Mouse (Mus musculus) neural tube, embryonic 13.5 days (tissue): ENCODE results near the gene Eif2a. TPM values are rescaled to one million over a fixed set of nuclear protein-coding genes. Genes with fewer than 3 reads are reported as not detected.

Experiments used
- ATAC-seq: fragments of 200-750 bp; cut with Nextera tagmentation; 2 replicates; pipeline ENCODE4 v1.8.0; 2017; ENCODE audit warnings: low read depth, mild to moderate bottlenecking, moderate TSS enrichment, moderate library complexity
- H3K27ac ChIP-seq: fragments of 300-500 bp; sonication (generic); replicated peaks from 2 replicates; pipeline ENCODE4 v1.5.1; 2015; ENCODE audit warnings: moderate library complexity, mild to moderate bottlenecking, inconsistent platforms
- H3K27me3 ChIP-seq: fragments of 300-500 bp; sonication (generic); 2 replicates; pipeline ENCODE4 v1.6.1; 2015; ENCODE audit warnings: mild to moderate bottlenecking, inconsistent platforms
- H3K36me3 ChIP-seq: fragments of 300-500 bp; sonication (generic); 2 replicates; pipeline ENCODE4 v1.6.1; 2015; ENCODE audit warnings: mild to moderate bottlenecking, inconsistent platforms
- H3K4me1 ChIP-seq: fragments of 300-500 bp; sonication (generic); replicated peaks from 2 replicates; pipeline ENCODE4 v1.6.1; 2015; ENCODE audit warnings: inconsistent platforms
- H3K4me2 ChIP-seq: fragments of 300-500 bp; sonication (generic); 2 replicates; pipeline ENCODE4 v1.6.1; 2015; ENCODE audit warnings: inconsistent platforms, mild to moderate bottlenecking, moderate library complexity
- H3K4me3 ChIP-seq: fragments of 300-500 bp; sonication (generic); 2 replicates; pipeline ENCODE4 v1.5.1; 2015; ENCODE audit warnings: mild to moderate bottlenecking, inconsistent platforms
- H3K9ac ChIP-seq: fragments of 300-500 bp; sonication (generic); 2 replicates; pipeline ENCODE4 v1.6.1; 2015; ENCODE audit warnings: moderate library complexity, mild to moderate bottlenecking, inconsistent platforms
- H3K9me3 ChIP-seq: fragments of 300-500 bp; sonication (generic); 2 replicates; pipeline ENCODE4 v1.6.1; 2016; ENCODE audit warnings: inconsistent platforms
- WGBS: fragments of 180-500 bp; shearing (Covaris S2); methylation state at CpG from one replicate; pipeline ENCODE4 v1.1.7; 2015; 5-methylcytosine and 5-hydroxymethylcytosine counted together
- polyA plus RNA-seq: library from polyadenylated mRNA; unstranded; fragments of >200 nt; fragmentation: Nextera tagmentation; extraction: Ambion mirVana; gene quantifications from 2 replicates; pipeline ENCODE4 v1.2.1, GENCODE M21; 2015

Gene Eif2a
- polyA plus RNA-seq: 44.1 and 44.5 TPM in 2 replicates

DNA sequence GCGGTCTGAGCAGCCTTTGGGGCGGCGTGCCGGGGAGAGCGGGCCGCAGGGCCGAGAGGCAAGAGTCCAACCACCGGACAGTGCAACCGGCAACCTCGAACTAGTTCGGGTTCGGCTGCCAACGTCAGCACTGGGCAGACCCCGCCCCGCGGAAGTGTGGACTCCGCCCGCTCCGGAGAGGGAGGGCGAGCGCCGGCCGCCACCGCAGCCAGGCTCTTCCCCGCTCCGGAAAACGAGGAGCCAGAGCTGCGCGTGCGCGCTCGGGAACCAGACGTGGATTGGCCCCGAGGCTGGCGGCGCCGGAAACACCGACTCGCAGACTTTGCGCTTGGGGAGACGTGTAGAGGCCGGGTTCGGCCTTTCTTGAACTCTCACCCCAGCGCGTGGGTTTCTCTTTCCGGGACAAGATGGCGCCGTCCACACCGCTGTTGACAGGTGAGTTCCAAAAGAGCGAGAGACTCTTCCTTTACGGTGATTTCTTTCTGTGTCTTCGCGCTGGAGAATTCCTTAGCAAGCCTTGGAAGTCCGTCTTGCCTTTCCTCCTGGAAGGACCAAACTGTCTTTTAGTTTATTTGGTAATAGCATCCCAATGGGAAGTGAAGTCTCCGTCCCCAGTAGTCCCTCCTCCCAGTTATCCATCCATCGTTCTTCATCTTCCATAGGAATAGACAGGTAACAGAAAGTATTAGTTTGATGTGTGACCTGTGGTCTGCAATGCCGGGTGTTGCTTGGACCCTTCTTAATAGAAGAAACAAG, at the start of gene Eif2a, which contains the start of gene Serp1:
Gene Eif2a, plus strand, starts transcription at position 170 of the 756 bp plus-strand sequence.
Gene Serp1, minus strand, starts transcription at position 241 of the 756 bp plus-strand sequence.
- Histone ChIP-seq H3K9ac (peak within 1 kb of the TSS; percentile 92), H3K9me3 (no peaks in the 10 kb centered on the region), H3K27ac (peak within 1 kb of the TSS; percentile 93), H3K4me3 (peak within 1 kb of the TSS; percentile 96), H3K4me2 (peak within 1 kb of the TSS; percentile 85), H3K4me1 (peaks cover 30% of the 10 kb centered on the region), H3K27me3 (no peaks in the 10 kb centered on the region), H3K36me3 (peaks cover 18% of the 10 kb centered on the region)
- WGBS: under 1% methylated on average over 57 of the region's 57 CpGs
- peak; percentile 100 for ATAC-seq

DNA sequence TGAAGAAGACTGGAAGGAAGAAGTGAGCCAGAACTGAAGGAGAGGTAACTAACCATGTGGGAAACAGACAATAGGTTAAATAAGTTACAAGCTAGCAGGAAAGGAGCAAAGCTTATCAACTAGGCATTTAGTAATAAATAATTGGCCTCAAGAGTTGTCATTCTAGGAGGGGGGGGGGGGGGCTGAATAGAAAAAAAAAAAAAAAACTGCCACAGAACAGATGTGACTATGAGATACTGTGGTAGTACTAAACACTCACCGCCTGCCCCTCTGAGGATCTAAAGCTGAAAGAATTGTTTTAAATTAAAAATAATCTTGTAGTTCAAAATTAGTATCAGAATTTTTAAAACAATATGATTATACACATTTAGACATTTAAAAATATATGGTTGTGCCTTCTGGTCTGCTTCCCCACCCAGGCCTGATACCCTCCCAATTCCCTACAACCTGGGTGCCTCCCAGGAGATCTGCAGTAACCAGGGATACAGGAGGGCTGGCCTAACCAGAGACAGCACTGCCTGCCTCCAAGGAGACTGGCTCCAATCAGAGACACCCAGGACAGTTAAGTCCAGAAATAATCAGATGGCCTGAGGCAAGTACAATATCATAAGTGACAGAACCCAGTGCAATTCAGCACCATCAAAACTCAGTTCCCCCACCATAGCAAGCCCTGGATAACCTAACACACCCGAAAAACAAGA, 46.7 kb upstream of the Eif2a start:
- Histone ChIP-seq H3K9ac (no peak overlapping the region), H3K9me3 (no peaks in the 10 kb centered on the region), H3K36me3 (no peaks in the 10 kb centered on the region), H3K27ac (no peak overlapping the region), H3K4me2 (no peak overlapping the region), H3K4me1 (no peaks in the 10 kb centered on the region), H3K27me3 (no peaks in the 10 kb centered on the region), H3K4me3 (no peak overlapping the region)
- ATAC-seq: no peak
- WGBS: 91% methylated on average over 2 of the region's 2 CpGs

- WGBS: 70% methylated on average over 7 of the region's 7 CpGs
- H3K9ac ChIP-seq: no peak overlapping the region
- H3K9me3 ChIP-seq: no peaks in the 10 kb centered on the region
- no peaks in the 10 kb centered on the region for H3K36me3 ChIP-seq
- no peak overlapping the region for H3K4me2 ChIP-seq
- no peak overlapping the region for H3K4me3 ChIP-seq
- H3K27me3 ChIP-seq: no peaks in the 10 kb centered on the region
- no peaks in the 10 kb centered on the region for H3K4me1 ChIP-seq
- no peak for ATAC-seq
- no peak overlapping the region for H3K27ac ChIP-seq
These were observed 39.7 kb upstream of the Eif2a start for GRCm38 (mm10) chr3:58485883-58486282.

- no peak overlapping the region for H3K27ac ChIP-seq
- no peaks in the 10 kb centered on the region for H3K9me3 ChIP-seq
- 70% methylated on average over 3 of the region's 3 CpGs for WGBS
- H3K36me3 ChIP-seq: no peaks in the 10 kb centered on the region
- H3K9ac ChIP-seq: no peak overlapping the region
- ATAC-seq: no peak
- H3K27me3 ChIP-seq: no peaks in the 10 kb centered on the region
- H3K4me3 ChIP-seq: no peak overlapping the region
- H3K4me1 ChIP-seq: no peaks in the 10 kb centered on the region
- no peak overlapping the region for H3K4me2 ChIP-seq
These were observed 38.5 kb upstream of the Eif2a start for GRCm38 (mm10) chr3:58487121-58487520.

DNA sequence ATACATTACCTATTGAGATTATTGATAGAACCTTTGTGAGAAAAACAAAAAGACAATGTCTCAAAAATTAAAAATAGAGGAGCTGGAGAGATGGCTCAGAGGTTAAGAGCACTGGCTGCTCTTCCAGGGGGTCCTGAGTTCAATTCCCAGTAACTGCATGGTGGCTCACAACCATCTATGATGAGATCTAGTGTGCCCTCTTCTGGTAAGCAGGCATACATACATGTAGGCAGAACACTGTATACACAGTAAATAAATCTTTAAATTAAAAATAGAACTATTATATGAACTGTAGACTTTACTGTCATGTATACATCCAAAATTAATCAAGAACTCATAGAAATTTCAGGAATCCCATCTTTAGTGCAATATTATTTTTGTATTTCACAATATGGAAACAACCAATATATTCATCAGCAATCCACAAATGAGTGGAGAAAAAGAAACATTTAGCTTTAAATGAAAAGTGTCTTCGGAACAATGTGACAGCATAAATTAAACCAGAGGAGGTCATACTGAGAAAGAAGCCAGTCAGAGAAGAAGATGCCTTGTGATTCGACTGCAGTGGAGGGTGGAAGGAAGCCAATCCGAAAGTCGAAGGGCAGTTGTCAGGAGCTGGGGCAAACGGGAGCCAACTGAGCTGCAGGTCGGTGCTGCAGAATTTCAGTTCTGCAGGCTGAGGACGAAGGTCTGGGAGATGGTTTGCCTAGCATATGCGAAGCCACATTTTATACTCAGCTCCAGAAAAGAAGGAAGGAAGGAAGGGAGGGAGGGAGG, 37.4 kb upstream of the Eif2a start:
- 76% methylated on average over 8 of the region's 8 CpGs for WGBS
- H3K9me3 ChIP-seq: no peaks in the 10 kb centered on the region
- H3K4me1 ChIP-seq: no peaks in the 10 kb centered on the region
- H3K4me3 ChIP-seq: no peak overlapping the region
- H3K27ac ChIP-seq: no peak overlapping the region
- H3K9ac ChIP-seq: no peak overlapping the region
- H3K4me2 ChIP-seq: no peak overlapping the region
- ATAC-seq: no peak
- H3K36me3 ChIP-seq: no peaks in the 10 kb centered on the region
- no peaks in the 10 kb centered on the region for H3K27me3 ChIP-seq

DNA sequence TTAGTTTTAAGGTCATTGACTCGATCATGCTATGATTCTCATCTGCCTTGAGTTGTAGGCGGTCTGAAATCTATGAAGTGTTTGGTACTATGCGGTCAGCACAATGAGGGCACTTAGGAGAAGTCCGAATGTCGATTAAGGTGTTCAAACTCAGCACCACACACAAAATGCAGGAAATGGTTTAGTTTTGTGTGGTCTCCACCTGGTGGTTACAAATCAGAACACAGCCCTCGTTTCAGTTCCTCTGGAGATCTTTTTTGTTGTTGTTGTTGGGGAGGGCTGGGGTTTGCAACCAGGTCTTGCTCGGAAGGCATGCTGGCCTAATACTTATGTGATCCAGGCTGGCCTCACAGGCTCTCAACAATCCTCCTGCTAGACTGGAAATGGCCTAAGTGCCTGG, 34.8 kb upstream of the Eif2a start:
- no peak overlapping the region for H3K27ac ChIP-seq
- 77% methylated on average over 7 of the region's 7 CpGs for WGBS
- no peaks in the 10 kb centered on the region for H3K9me3 ChIP-seq
- ATAC-seq: no peak
- no peak overlapping the region for H3K9ac ChIP-seq
- no peak overlapping the region for H3K4me2 ChIP-seq
- no peaks in the 10 kb centered on the region for H3K4me1 ChIP-seq
- no peaks in the 10 kb centered on the region for H3K36me3 ChIP-seq
- H3K4me3 ChIP-seq: no peak overlapping the region
- no peaks in the 10 kb centered on the region for H3K27me3 ChIP-seq

DNA sequence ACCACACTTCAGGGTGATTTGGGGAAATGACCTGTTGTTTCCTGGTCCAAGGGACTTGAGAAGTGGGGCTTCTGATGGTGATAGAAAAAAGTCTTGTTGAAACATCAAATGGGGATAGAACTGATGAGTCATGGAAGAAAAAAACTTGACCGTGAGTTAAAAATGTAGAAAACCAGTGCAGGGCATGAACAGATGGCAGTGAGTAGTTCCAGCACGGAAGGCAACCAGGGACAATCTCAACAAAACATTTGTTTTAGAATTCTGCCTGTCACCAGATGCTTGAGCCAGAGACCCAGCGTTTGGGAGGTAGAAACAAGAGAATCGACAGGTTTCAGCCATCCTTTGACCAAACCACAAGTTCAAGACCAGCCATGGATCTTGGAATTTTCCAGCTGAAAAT, 32.0 kb upstream of the Eif2a start:
- Histone ChIP-seq H3K27ac (no peak overlapping the region), H3K36me3 (no peaks in the 10 kb centered on the region), H3K4me1 (no peaks in the 10 kb centered on the region), H3K4me3 (no peak overlapping the region), H3K9ac (no peak overlapping the region), H3K4me2 (no peak overlapping the region), H3K9me3 (no peaks in the 10 kb centered on the region), H3K27me3 (no peaks in the 10 kb centered on the region)
- WGBS: 82% methylated on average over 4 of the region's 4 CpGs
- ATAC-seq: no peak

DNA sequence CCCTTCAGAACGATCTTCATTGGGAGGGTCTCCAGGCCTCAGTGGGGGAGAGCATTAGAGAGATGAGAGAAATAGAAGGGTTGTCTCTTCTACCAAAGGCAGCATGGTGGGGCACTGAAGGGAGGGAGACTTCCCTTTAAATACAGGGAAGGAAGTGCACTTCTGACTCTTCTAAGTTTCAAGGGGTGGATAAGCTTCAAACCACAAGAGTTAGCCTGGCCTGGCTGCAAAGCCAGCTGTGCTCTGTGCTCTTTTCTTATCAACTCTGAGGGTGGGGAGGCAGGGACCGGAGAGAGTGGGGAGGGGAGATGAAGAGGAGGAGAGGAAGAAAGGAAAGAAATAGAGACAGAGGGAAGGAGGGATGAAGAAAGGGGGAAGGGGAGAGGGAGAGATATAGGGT, 23.7 kb upstream of the Eif2a start:
- no peak for ATAC-seq

DNA sequence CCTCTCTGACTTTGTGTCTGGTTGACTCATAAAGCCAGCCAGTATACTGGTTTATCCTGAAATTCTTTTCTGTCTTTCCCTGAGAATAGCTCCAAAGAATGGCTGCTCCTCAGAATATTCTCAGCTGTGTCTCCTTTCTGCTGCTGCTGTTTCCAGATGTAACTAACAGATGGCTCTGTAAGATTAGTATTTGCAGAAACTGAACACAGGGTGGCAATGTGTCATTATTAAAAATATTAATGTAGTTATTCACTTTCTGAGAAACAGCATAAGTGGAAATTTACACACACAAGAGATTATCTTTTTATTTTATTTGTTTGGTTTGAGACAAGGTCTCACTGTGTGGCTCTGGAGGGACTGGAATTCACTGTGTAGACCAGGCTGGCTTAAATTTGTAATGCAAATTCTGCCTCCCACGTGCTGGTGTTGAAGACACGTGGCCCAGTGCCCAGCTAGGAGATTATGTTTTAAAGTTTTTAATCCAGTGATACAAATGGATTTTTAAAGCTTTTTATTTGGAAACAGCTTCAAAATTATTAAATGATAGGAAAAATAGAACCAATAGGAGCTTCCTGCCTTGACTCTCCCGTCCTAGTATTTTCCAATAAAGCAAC, 21.8 kb upstream of the Eif2a start:
- ATAC-seq: no peak
- no peak overlapping the region for H3K9ac ChIP-seq
- WGBS: 62% methylated on average over 3 of the region's 3 CpGs
- H3K36me3 ChIP-seq: no peaks in the 10 kb centered on the region
- no peaks in the 10 kb centered on the region for H3K4me1 ChIP-seq
- no peak overlapping the region for H3K4me2 ChIP-seq
- no peaks in the 10 kb centered on the region for H3K9me3 ChIP-seq
- no peak overlapping the region for H3K27ac ChIP-seq
- H3K27me3 ChIP-seq: no peaks in the 10 kb centered on the region
- no peak overlapping the region for H3K4me3 ChIP-seq

More for the DNA sequence above, 23.7 kb upstream of the Eif2a start:
- Histone ChIP-seq H3K27ac (no peak overlapping the region), H3K4me1 (no peaks in the 10 kb centered on the region), H3K4me3 (no peak overlapping the region), H3K4me2 (no peak overlapping the region), H3K9me3 (no peaks in the 10 kb centered on the region), H3K27me3 (no peaks in the 10 kb centered on the region), H3K9ac (no peak overlapping the region), H3K36me3 (no peaks in the 10 kb centered on the region)
- 78% methylated on average over 2 of the region's 2 CpGs for WGBS

- no peak overlapping the region for H3K27ac ChIP-seq
- no peak overlapping the region for H3K4me2 ChIP-seq
- no peaks in the 10 kb centered on the region for H3K27me3 ChIP-seq
- H3K36me3 ChIP-seq: no peaks in the 10 kb centered on the region
- no peak for ATAC-seq
- no peaks in the 10 kb centered on the region for H3K9me3 ChIP-seq
- no peak overlapping the region for H3K4me3 ChIP-seq
- no peak overlapping the region for H3K9ac ChIP-seq
- H3K4me1 ChIP-seq: no peaks in the 10 kb centered on the region
These were observed 20.9 kb upstream of the Eif2a start for GRCm38 (mm10) chr3:58504676-58505075.

DNA sequence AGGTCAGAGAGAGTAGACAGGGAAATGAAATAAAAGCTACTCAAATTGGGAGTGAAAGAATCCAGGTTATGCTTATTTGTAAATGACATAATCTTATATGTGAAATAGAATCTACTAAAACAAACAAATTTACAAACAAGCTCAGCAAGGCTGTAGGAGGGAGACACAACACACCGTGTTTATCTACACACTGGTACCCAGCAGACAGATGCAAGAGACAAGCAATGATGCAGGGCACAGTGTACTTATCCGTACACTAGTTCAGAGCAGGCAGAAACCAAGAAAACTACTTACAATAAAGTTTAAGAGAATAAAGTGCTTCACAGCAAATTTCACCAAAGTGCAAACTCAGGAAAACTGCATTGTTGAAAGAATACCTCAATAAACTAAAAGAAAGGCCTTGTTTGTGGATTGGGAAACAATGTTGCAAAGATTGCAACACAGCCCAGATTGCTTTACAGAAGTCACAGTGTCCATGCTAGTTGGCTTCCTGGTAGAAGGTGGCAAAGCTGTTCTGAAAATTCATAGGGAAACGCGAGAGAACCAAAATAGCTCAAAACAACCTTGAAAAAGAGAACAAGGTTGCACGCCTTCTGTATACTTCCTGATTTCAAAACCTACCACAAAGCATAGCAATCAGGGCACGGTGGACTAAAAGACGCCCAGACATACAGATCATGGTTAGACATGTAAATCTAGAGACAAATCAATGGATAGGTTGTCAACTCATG, 17.4 kb upstream of the Eif2a start:
- H3K27ac ChIP-seq: no peak overlapping the region
- H3K36me3 ChIP-seq: no peaks in the 10 kb centered on the region
- no peak overlapping the region for H3K4me2 ChIP-seq
- no peaks in the 10 kb centered on the region for H3K9me3 ChIP-seq
- H3K4me3 ChIP-seq: no peak overlapping the region
- no peak for ATAC-seq
- no peaks in the 10 kb centered on the region for H3K27me3 ChIP-seq
- H3K4me1 ChIP-seq: no peaks in the 10 kb centered on the region
- H3K9ac ChIP-seq: no peak overlapping the region
- 91% methylated on average over 7 of the region's 7 CpGs for WGBS
